Mouse (Mus musculus) midbrain, embryonic 15.5 days (tissue): ENCODE measurements around the gene Tff1. TPM values are rescaled to one million over a fixed set of nuclear protein-coding genes. Genes with fewer than 3 reads are reported as not detected.

Experiments used
- ATAC-seq: fragments of 200-750 bp; cut with Nextera tagmentation; replicated peaks from 2 replicates; pipeline ENCODE4 v1.8.0; 2017; ENCODE audit warnings: moderate TSS enrichment
- H3K27ac ChIP-seq: fragments of 300-500 bp; sonication (generic); 2 replicates; pipeline ENCODE4 v1.5.1; 2015; ENCODE audit warnings: mild to moderate bottlenecking, inconsistent platforms
- H3K27me3 ChIP-seq: fragments of 300-500 bp; sonication (generic); replicated peaks from 2 replicates; pipeline ENCODE4 v1.6.1; 2015; ENCODE audit warnings: inconsistent platforms
- H3K36me3 ChIP-seq: fragments of 300-500 bp; sonication (generic); replicated peaks from 2 replicates; pipeline ENCODE4 v1.6.1; 2015; ENCODE audit warnings: inconsistent platforms
- H3K4me1 ChIP-seq: fragments of 300-500 bp; sonication (generic); 2 replicates; pipeline ENCODE4 v1.6.1; 2015; ENCODE audit warnings: inconsistent platforms
- H3K4me2 ChIP-seq: fragments of 300-500 bp; sonication (generic); 2 replicates; pipeline ENCODE4 v1.6.1; 2015; ENCODE audit warnings: inconsistent platforms, mild to moderate bottlenecking, moderate library complexity
- H3K4me3 ChIP-seq: fragments of 300-500 bp; sonication (generic); 2 replicates; pipeline ENCODE4 v1.5.1; 2015; ENCODE audit warnings: mild to moderate bottlenecking, inconsistent platforms
- H3K9ac ChIP-seq: fragments of 300-500 bp; sonication (generic); 2 replicates; pipeline ENCODE4 v1.6.1; 2015; ENCODE audit warnings: mild to moderate bottlenecking, inconsistent platforms
- H3K9me3 ChIP-seq: fragments of 300-500 bp; sonication (generic); 2 replicates; pipeline ENCODE4 v1.6.1; 2016; ENCODE audit warnings: inconsistent platforms
- WGBS: fragments of 180-500 bp; shearing (Covaris S2); methylation state at CpG from one replicate; pipeline ENCODE4 v1.1.7; 2015; ENCODE audit warnings: mixed read lengths; 5-methylcytosine and 5-hydroxymethylcytosine counted together
- polyA plus RNA-seq: library from polyadenylated mRNA; unstranded; fragments of >200 nt; fragmentation: Nextera tagmentation; extraction: Ambion mirVana; gene quantifications from 2 replicates; pipeline ENCODE4 v1.2.1, GENCODE M21; 2015

Gene Tff1
- polyA plus RNA-seq, 1 experiment from 2014 or later, result not detected

- no peaks in the 10 kb centered on the region for H3K9me3 ChIP-seq
- no peak overlapping the region for H3K27ac ChIP-seq
- no peaks in the 10 kb centered on the region for H3K4me1 ChIP-seq
- H3K9ac ChIP-seq, result no peak overlapping the region
- H3K4me2 ChIP-seq, result no peak overlapping the region
- no peak overlapping the region for H3K4me3 ChIP-seq
- no peak for ATAC-seq
- H3K27me3 ChIP-seq, result no peaks in the 10 kb centered on the region
- H3K36me3 ChIP-seq, result no peaks in the 10 kb centered on the region
- 85% methylated on average over 12 of the region's 12 CpGs for WGBS
Measured at GRCm38 (mm10) chr17:31184269-31184990, 19.4 kb upstream of the Tff1 start.

GRCm38 (mm10) chr17:31183180-31183974, 18.3 kb upstream of the Tff1 start:
- H3K4me2 ChIP-seq, result no peak overlapping the region
- no peak overlapping the region for H3K27ac ChIP-seq
- WGBS, result 69% methylated on average over 12 of the region's 12 CpGs
- no peak for ATAC-seq
- no peak overlapping the region for H3K4me3 ChIP-seq
- no peaks in the 10 kb centered on the region for H3K9me3 ChIP-seq
- H3K27me3 ChIP-seq, result no peaks in the 10 kb centered on the region
- H3K36me3 ChIP-seq, result no peaks in the 10 kb centered on the region
- no peak overlapping the region for H3K9ac ChIP-seq
- H3K4me1 ChIP-seq, result no peaks in the 10 kb centered on the region

DNA sequence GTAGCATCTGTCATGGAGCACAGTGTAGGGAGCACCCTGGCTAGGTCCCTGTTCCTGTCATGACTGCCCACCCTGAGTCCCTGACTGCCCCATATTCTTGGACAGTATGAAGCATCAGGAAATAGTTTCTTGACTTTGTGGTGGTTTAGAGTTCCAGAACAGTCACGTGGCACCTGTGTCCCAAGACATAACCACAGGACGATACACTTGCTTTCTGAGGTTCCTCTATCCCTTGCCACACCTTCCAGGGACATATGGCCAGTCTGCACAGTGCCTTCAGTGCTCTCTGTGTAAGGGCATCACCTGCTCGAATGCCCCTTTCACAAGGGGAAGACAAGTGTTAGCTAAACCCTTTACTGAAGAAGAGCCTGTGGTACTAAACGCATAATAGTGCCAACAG, 16.4 kb upstream of the Tff1 start:
- H3K4me3 ChIP-seq, result no peak overlapping the region
- no peak overlapping the region for H3K27ac ChIP-seq
- no peaks in the 10 kb centered on the region for H3K36me3 ChIP-seq
- no peak overlapping the region for H3K4me2 ChIP-seq
- no peaks in the 10 kb centered on the region for H3K4me1 ChIP-seq
- WGBS, result 87% methylated on average over 4 of the region's 4 CpGs
- H3K9ac ChIP-seq, result no peak overlapping the region
- no peaks in the 10 kb centered on the region for H3K27me3 ChIP-seq
- H3K9me3 ChIP-seq, result no peaks in the 10 kb centered on the region
- ATAC-seq, result no peak

DNA sequence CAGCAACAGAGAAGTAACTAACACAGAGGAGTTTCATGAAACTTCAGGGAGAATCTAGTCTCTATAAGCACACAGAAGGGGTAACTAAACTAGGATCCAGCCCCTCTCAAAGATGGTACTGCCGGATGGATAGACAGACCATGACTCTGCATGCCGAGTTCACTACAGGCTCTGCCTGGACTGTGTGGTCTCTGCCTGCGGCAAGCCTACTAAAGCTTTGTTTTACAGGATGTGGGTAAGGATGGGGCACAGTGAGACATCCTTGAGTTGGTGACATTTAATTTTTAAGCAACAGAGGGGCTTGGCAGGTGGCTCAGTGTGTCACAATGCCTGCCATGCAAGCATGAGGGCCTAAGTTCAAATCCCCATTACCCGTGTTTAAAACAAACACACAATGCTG, 11.2 kb upstream of the Tff1 start:
- no peaks in the 10 kb centered on the region for H3K36me3 ChIP-seq
- no peaks in the 10 kb centered on the region for H3K4me1 ChIP-seq
- H3K9me3 ChIP-seq, result no peaks in the 10 kb centered on the region
- WGBS, result 94% methylated on average over 4 of the region's 4 CpGs
- no peak overlapping the region for H3K4me3 ChIP-seq
- no peak overlapping the region for H3K4me2 ChIP-seq
- ATAC-seq, result no peak
- no peaks in the 10 kb centered on the region for H3K27me3 ChIP-seq
- no peak overlapping the region for H3K9ac ChIP-seq
- H3K27ac ChIP-seq, result no peak overlapping the region

GRCm38 (mm10) chr17:31169796-31170195, 4.7 kb upstream of the Tff1 start:
- Histone ChIP-seq H3K9ac (no peak overlapping the region), H3K4me2 (no peak overlapping the region), H3K4me3 (no peak overlapping the region), H3K36me3 (no peaks in the 10 kb centered on the region), H3K27ac (no peak overlapping the region), H3K9me3 (no peaks in the 10 kb centered on the region), H3K4me1 (no peaks in the 10 kb centered on the region), H3K27me3 (no peaks in the 10 kb centered on the region)
- ATAC-seq, result no peak
- WGBS, result 92% methylated on average over 5 of the region's 5 CpGs

DNA sequence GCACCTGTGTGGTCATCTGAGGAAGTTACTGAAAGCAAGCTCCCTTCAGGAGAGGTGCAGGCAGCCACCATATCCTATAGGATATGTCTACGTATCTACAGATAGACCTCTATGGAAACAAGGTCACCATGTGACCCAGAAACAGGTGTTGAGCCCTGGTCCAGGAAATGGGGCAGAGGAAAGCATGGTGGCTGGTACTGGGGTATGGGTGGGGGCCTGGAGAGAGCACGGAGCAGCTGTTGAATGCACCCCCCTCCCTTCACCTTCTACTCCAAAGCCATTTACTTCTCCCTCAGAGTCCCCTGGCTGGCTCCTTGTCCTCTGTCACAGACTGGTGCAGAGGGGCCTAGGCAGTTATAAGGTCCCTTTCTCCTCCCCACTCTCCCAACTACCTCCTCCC, 1.3 kb downstream of the Tff1 start:
- no peaks in the 10 kb centered on the region for H3K9me3 ChIP-seq
- ATAC-seq, result no peak
- no peaks in the 10 kb centered on the region for H3K36me3 ChIP-seq
- no peak overlapping the region for H3K4me2 ChIP-seq
- no peak overlapping the region for H3K4me3 ChIP-seq
- no peaks in the 10 kb centered on the region for H3K4me1 ChIP-seq
- no peaks in the 10 kb centered on the region for H3K27me3 ChIP-seq
- H3K27ac ChIP-seq, result no peak overlapping the region
- H3K9ac ChIP-seq, result no peak overlapping the region
- WGBS, result 95% methylated on average over 2 of the region's 2 CpGs

GRCm38 (mm10) chr17:31162607-31163006, 2.5 kb downstream of the Tff1 start:
- H3K4me2 ChIP-seq, result no peak overlapping the region
- H3K9ac ChIP-seq, result no peak overlapping the region
- H3K27me3 ChIP-seq, result no peaks in the 10 kb centered on the region
- H3K9me3 ChIP-seq, result no peaks in the 10 kb centered on the region
- no peak for ATAC-seq
- WGBS, result 93% methylated on average over 12 of the region's 12 CpGs
- no peak overlapping the region for H3K27ac ChIP-seq
- no peak overlapping the region for H3K4me3 ChIP-seq
- H3K4me1 ChIP-seq, result no peaks in the 10 kb centered on the region
- H3K36me3 ChIP-seq, result no peaks in the 10 kb centered on the region

DNA sequence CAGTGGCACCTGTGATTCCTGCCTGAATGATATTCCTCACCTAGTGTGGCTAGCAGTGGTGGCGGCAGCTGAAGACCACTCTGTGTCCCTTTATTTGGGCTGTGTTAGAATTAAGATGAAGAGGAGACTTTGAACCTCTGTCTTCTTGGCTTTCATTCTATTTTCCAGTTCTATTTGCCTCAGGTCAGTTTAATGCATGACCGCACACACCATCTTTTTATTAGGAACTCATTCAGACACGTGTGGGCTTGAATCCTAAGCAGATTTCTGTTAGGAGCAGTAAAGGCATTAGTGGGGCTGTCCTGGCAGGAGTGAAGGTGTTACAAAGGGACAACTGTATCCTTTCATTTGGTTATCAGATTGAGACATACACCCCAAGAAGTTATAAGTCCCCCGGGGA, 4.8 kb downstream of the Tff1 start:
- no peak for ATAC-seq
- Histone ChIP-seq H3K36me3 (no peaks in the 10 kb centered on the region), H3K27ac (no peak overlapping the region), H3K9me3 (no peaks in the 10 kb centered on the region), H3K9ac (no peak overlapping the region), H3K4me2 (no peak overlapping the region), H3K4me1 (no peaks in the 10 kb centered on the region), H3K27me3 (no peaks in the 10 kb centered on the region), H3K4me3 (no peak overlapping the region)
- 59% methylated on average over 4 of the region's 4 CpGs for WGBS

DNA sequence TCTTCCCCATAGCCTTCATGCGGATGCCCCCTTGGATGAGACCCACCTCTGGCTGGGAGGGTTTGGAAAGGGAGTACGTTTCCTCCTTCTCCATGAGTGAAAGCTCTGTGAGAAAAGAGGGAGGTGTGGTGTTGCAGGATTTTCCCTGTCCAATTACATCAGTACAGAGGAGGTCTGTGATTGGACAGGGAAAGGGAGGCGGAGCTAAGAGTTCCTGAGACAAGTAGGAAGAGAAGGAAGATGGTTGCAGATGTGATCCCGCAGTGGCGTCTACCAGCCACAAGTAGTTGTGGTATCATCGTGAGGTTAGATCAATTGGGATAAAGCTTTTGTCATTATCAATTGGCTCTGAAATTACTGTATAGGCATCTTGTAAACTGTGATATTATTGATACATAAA, 7.2 kb downstream of the Tff1 start:
- Histone ChIP-seq H3K4me2 (no peak overlapping the region), H3K36me3 (no peaks in the 10 kb centered on the region), H3K27me3 (no peaks in the 10 kb centered on the region), H3K9me3 (no peaks in the 10 kb centered on the region), H3K4me3 (no peak overlapping the region), H3K27ac (no peak overlapping the region), H3K4me1 (no peaks in the 10 kb centered on the region; the same call in 1 of the 2 replicates), H3K9ac (no peak overlapping the region)
- ATAC-seq, result no peak
- 83% methylated on average over 6 of the region's 6 CpGs for WGBS

DNA sequence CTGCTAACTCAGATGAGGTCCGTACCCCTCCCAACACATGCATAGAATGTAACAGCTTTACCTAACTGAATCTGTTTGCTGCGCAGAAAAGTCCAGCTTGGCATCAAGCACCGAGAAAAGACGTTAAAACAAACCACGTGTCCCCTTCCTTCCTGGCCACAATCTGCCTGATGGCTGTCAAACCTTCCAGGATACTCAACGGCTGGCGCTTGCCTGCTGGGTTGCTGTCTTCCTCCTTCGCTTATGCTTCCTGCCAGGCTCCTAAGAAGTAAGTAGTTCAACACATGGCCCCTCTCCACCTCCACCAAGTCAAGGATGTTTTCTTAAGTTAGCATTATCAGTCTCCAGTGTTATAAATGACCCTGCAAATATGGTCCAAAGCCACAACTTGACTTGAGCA, 11.3 kb downstream of the Tff1 start:
- Histone ChIP-seq H3K4me1 (no peaks in the 10 kb centered on the region; the same call in 1 of the 2 replicates), H3K27me3 (no peaks in the 10 kb centered on the region), H3K4me3 (no peak overlapping the region), H3K9ac (no peak overlapping the region), H3K9me3 (no peaks in the 10 kb centered on the region), H3K4me2 (no peak overlapping the region), H3K27ac (no peak overlapping the region), H3K36me3 (no peaks in the 10 kb centered on the region)
- no peak for ATAC-seq
- WGBS, result 85% methylated on average over 8 of the region's 8 CpGs

DNA sequence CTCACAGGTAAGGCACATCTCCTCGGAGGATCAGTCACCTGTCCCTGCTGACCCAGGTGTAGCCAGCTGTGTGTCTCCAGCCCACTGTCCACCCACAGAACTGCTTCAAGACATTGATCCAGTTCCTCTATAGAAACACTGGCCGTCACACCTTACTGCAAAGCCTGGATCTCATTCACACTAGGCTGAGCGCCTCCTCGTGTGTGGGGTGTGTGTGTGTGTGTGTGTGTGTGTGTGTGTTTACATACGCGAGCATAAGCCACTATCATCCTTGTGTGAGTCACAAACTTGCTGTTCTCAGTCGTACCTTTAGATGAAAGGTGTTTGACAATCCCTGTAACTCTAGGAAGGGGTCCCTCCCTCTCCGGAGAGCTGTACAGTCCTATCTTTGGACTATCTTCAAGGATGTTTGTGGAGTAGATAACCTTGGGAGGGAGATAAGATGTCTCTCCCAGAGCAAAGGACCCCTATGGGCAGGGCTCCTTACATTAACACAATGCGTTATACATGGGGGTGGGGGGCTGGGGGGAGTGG, 12.0 kb downstream of the Tff1 start:
- H3K4me1 ChIP-seq, result no peaks in the 10 kb centered on the region; the same call in 1 of the 2 replicates
- no peaks in the 10 kb centered on the region for H3K27me3 ChIP-seq
- H3K4me2 ChIP-seq, result no peak overlapping the region
- WGBS, result 79% methylated on average over 9 of the region's 9 CpGs
- H3K4me3 ChIP-seq, result no peak overlapping the region
- H3K9me3 ChIP-seq, result no peaks in the 10 kb centered on the region
- no peak overlapping the region for H3K27ac ChIP-seq
- H3K9ac ChIP-seq, result no peak overlapping the region
- no peak for ATAC-seq
- no peaks in the 10 kb centered on the region for H3K36me3 ChIP-seq

- Histone ChIP-seq H3K4me3 (no peak overlapping the region), H3K9ac (no peak overlapping the region), H3K27ac (no peak overlapping the region), H3K9me3 (no peaks in the 10 kb centered on the region), H3K4me2 (no peak overlapping the region), H3K4me1 (no peaks in the 10 kb centered on the region; the same call in 1 of the 2 replicates), H3K36me3 (no peaks in the 10 kb centered on the region), H3K27me3 (no peaks in the 10 kb centered on the region)
- ATAC-seq, result no peak
- 38% methylated on average over 5 of the region's 5 CpGs for WGBS
Measured at GRCm38 (mm10) chr17:31152512-31152911, 12.6 kb downstream of the Tff1 start.
